In genomic region chr8:9771606-9772518, GRCm38 (mm10) we compare ENCODE assay signal across 8 mouse cellular contexts. TPM values are rescaled to one million over a fixed set of nuclear protein-coding genes. Genes with fewer than 3 reads are reported as not detected.
A peak's percentile ranks its signal among the peaks of the same experiment; 100 is the strongest.
DNase-seq lines count a peak whose midpoint lies in the region; ATAC-seq and TF ChIP-seq lines count a peak whose summit lies in the region.

No protein-coding gene starts in this region.

- peak overlapping the region; percentile 81 for H3K9ac ChIP-seq in hindbrain, embryonic 16.5 days (ENCODE audit: low read depth, low read length)
- H3K9ac ChIP-seq in limb, embryonic 14.5 days (ENCODE audit: low read depth, low read length, severe bottlenecking) = peak overlapping the region; percentile 45

- peak; percentile 13 for DNase-seq in kidney, postnatal 10 days
- DNase-seq in kidney, postnatal 36 days = no peak
- peak; percentile 50 for DNase-seq in embryo, embryonic 11 days
- DNase-seq in limb, embryonic 14.5 days (ENCODE audit: low spot score) = no peak
- peak; percentile 71 to 77 for DNase-seq in right cerebral cortex, postnatal 10 days (ENCODE audit: low spot score in 2 of 2)
- DNase-seq in urinary bladder, postnatal 4 days (ENCODE audit: low spot score in 2 of 2) = no peak
- DNase-seq in adrenal gland, postnatal 25 days = no peak

- H3K27me3 ChIP-seq in hindbrain, embryonic 16.5 days (replicated peaks; ENCODE audit: control insufficient read depth, insufficient read depth, low read length) = 0 out of 2 replicates have a peak, but pooled peaks cover 3% of the 10 kb centered on the region
- peaks cover 57% of the 10 kb centered on the region for H3K27me3 ChIP-seq in limb, embryonic 14.5 days (ENCODE audit: control insufficient read depth, insufficient read depth, low read length)

- WGBS in hindbrain, embryonic 16.5 days = under 1% methylated on average over 55 of the region's 55 CpGs
- under 1% methylated on average over 51 of the region's 55 CpGs for WGBS in limb, embryonic 14.5 days

- no peaks in the 10 kb centered on the region for H3K36me3 ChIP-seq in hindbrain, embryonic 16.5 days (ENCODE audit: control insufficient read depth, insufficient read depth, low read length)
- no peaks in the 10 kb centered on the region for H3K36me3 ChIP-seq in limb, embryonic 14.5 days (ENCODE audit: control insufficient read depth, insufficient read depth, low read length)

- H3K4me2 ChIP-seq in hindbrain, embryonic 16.5 days (ENCODE audit: low read length) = peak overlapping the region; percentile 88
- peak overlapping the region; percentile 79 for H3K4me2 ChIP-seq in limb, embryonic 14.5 days (replicated peaks; ENCODE audit: low read depth, low read length, severe bottlenecking)

- ATAC-seq in hindbrain, embryonic 16.5 days = peak; percentile 80
- no peak for ATAC-seq in limb, embryonic 14.5 days (ENCODE audit: low FRiP score, low read depth)

- no peak for TF ChIP-seq POLR2A in limb, embryonic 14.5 days (IDR thresholded peaks at IDR 0.05; ENCODE audit: borderline replicate concordance, extremely low read depth, insufficient read depth, insufficient read length)

- H3K27ac ChIP-seq in hindbrain, embryonic 16.5 days (ENCODE audit: low read depth, low read length) = peak overlapping the region; percentile 93
- H3K27ac ChIP-seq in limb, embryonic 14.5 days (replicated peaks; ENCODE audit: low read depth, low read length) = no peak overlapping the region

- no peaks in the 10 kb centered on the region for H3K9me3 ChIP-seq in hindbrain, embryonic 16.5 days (ENCODE audit: control insufficient read depth, low read length)
- H3K9me3 ChIP-seq in limb, embryonic 14.5 days (ENCODE audit: control insufficient read depth, low read length) = no peaks in the 10 kb centered on the region

- peak overlapping the region; percentile 68 for H3K4me3 ChIP-seq in hindbrain, embryonic 16.5 days (ENCODE audit: low read length)
- H3K4me3 ChIP-seq in limb, embryonic 14.5 days (replicated peaks; ENCODE audit: low read length) = peak overlapping the region; percentile 46

- peaks cover 4% of the 10 kb centered on the region; the same call in 1 of the 2 replicates for H3K4me1 ChIP-seq in hindbrain, embryonic 16.5 days (ENCODE audit: control insufficient read depth, insufficient read depth, low read depth, low read length)
- H3K4me1 ChIP-seq in limb, embryonic 14.5 days (ENCODE audit: control insufficient read depth, insufficient read depth, low read length) = peaks cover 4% of the 10 kb centered on the region; the same call in 1 of the 2 replicates

RNA-seq across cellular contexts. Expression of gene Fam155a, which starts 0.9 kb away (rescaled TPM):
- polyA plus RNA-seq in hindbrain, embryonic 16.5 days (2015; fragmentation: Nextera tagmentation; extraction: Ambion mirVana) = 25.7 and 30.3 TPM in 2 replicates
- 2.1 and 2.7 TPM in 2 replicates for polyA plus RNA-seq in limb, embryonic 14.5 days (2012; rRNA removed)
- polyA plus RNA-seq in limb, embryonic 14.5 days (2014; fragmentation: Nextera tagmentation; extraction: Ambion mirVana) = 1.0 and 1.1 TPM in 2 replicates
- 5.5 and 7.9 TPM in 2 replicates for total RNA-seq in adrenal gland, postnatal 25 days (2021)

Comparison
In these comparisons a context has a peak if more than half of its experiments do, and no peak if none do; other contexts are left out.
1. DNase-seq: peak in kidney, postnatal 10 days (single experiment), embryo, embryonic 11 days (single experiment) and right cerebral cortex, postnatal 10 days (2 of 2); none in kidney, postnatal 36 days (0 of 2), limb, embryonic 14.5 days (single experiment), urinary bladder, postnatal 4 days (0 of 2) and adrenal gland, postnatal 25 days (single experiment).